Mouse (Mus musculus): ENCODE data around the gene Prpf18. TPM values are rescaled to one million over a fixed set of nuclear protein-coding genes. Genes with fewer than 3 reads are reported as not detected.

The Prpf18 gene
- total and polyA plus RNA-seq, 2 experiments from 2014 or later = 24.3 to 24.5 TPM

GRCm38 (mm10) chr2:4601034-4601890 is 50.7 kb downstream of the Prpf18 start:
- ATAC-seq (ENCODE audit: insufficient read depth, low read depth) (0 out of 2 replicates have a peak, but pooled peaks have one; percentile 25), DNase-seq (ENCODE audit: low spot score) (peak; percentile 80)
- no peaks in the 10 kb centered on the region for H3K27me3 ChIP-seq (ENCODE audit: control insufficient read depth, insufficient read depth, low read length)
- H3K9ac ChIP-seq (replicated peaks; ENCODE audit: low read depth, low read length) = no peak overlapping the region
- H3K4me2 ChIP-seq (ENCODE audit: low read depth, low read length) = no peak overlapping the region
- no peak for TF ChIP-seq EP300 (IDR thresholded peaks at IDR 0.05; ENCODE audit: low read depth)
- TF ChIP-seq CTCF (IDR thresholded peaks at IDR 0.05; ENCODE audit: low read depth) = peak; percentile 80
- H3K4me1 ChIP-seq (ENCODE audit: control insufficient read depth, insufficient read depth) = peaks cover 13% of the 10 kb centered on the region
- H3K36me3 ChIP-seq (replicated peaks; ENCODE audit: control insufficient read depth, insufficient read depth, low read length) = peaks cover 66% of the 10 kb centered on the region
- peak overlapping the region; percentile 22; the same call in 1 of the 2 replicates for H3K27ac ChIP-seq (ENCODE audit: low read depth)
- H3K9me3 ChIP-seq (replicated peaks; ENCODE audit: control insufficient read depth, low read length) = no peaks in the 10 kb centered on the region
- 29% methylated on average over 15 of the region's 15 CpGs for WGBS
- no peak overlapping the region for H3K4me3 ChIP-seq (ENCODE audit: low read depth, low read length)

GRCm38 (mm10) chr2:4596992-4597391 is 54.9 kb downstream of the Prpf18 start:
- Histone ChIP-seq H3K4me2 (ENCODE audit: low read depth, low read length) (no peak overlapping the region), H3K27me3 (ENCODE audit: control insufficient read depth, insufficient read depth, low read length) (no peaks in the 10 kb centered on the region), H3K36me3 (replicated peaks; ENCODE audit: control insufficient read depth, insufficient read depth, low read length) (peaks cover 60% of the 10 kb centered on the region), H3K9me3 (replicated peaks; ENCODE audit: control insufficient read depth, low read length) (no peaks in the 10 kb centered on the region), H3K9ac (replicated peaks; ENCODE audit: low read depth, low read length) (no peak overlapping the region), H3K4me1 (ENCODE audit: control insufficient read depth, insufficient read depth) (peaks cover 34% of the 10 kb centered on the region), H3K4me3 (ENCODE audit: low read depth, low read length) (no peak overlapping the region), H3K27ac (ENCODE audit: low read depth) (no peak overlapping the region)
- no peak for DNase-seq (ENCODE audit: low spot score)
- 87% methylated on average over 7 of the region's 7 CpGs for WGBS
- ATAC-seq (ENCODE audit: insufficient read depth, low read depth) = no peak
- no peak for TF ChIP-seq CTCF (IDR thresholded peaks at IDR 0.05; ENCODE audit: low read depth)
- TF ChIP-seq EP300 (IDR thresholded peaks at IDR 0.05; ENCODE audit: low read depth) = no peak

- 72% methylated on average over 3 of the region's 3 CpGs for WGBS
Measured at GRCm38 (mm10) chr2:4593878-4594387, 58.0 kb downstream of the Prpf18 start.

GRCm38 (mm10) chr2:4593433-4593832 is 58.5 kb downstream of the Prpf18 start:
- Histone ChIP-seq H3K36me3 (replicated peaks; ENCODE audit: control insufficient read depth, insufficient read depth, low read length) (peaks cover 86% of the 10 kb centered on the region), H3K27me3 (ENCODE audit: control insufficient read depth, insufficient read depth, low read length) (no peaks in the 10 kb centered on the region), H3K9ac (replicated peaks; ENCODE audit: low read depth, low read length) (no peak overlapping the region), H3K9me3 (replicated peaks; ENCODE audit: control insufficient read depth, low read length) (no peaks in the 10 kb centered on the region), H3K27ac (ENCODE audit: low read depth) (peak overlapping the region; percentile 46), H3K4me1 (ENCODE audit: control insufficient read depth, insufficient read depth) (peaks cover 23% of the 10 kb centered on the region), H3K4me2 (ENCODE audit: low read depth, low read length) (no peak overlapping the region), H3K4me3 (ENCODE audit: low read depth, low read length) (no peak overlapping the region)
- 25% methylated on average over 9 of the region's 9 CpGs for WGBS
- DNase-seq (ENCODE audit: low spot score) (peak; percentile 70), ATAC-seq (ENCODE audit: insufficient read depth, low read depth) (peak; percentile 82)
- no peak for TF ChIP-seq CTCF (IDR thresholded peaks at IDR 0.05; ENCODE audit: low read depth)
- no peak for TF ChIP-seq EP300 (IDR thresholded peaks at IDR 0.05; ENCODE audit: low read depth)

More at GRCm38 (mm10) chr2:4593878-4594387, 58.0 kb downstream of the Prpf18 start:
- H3K4me1 ChIP-seq (ENCODE audit: control insufficient read depth, insufficient read depth) = peaks cover 23% of the 10 kb centered on the region
- no peaks in the 10 kb centered on the region for H3K9me3 ChIP-seq (replicated peaks; ENCODE audit: control insufficient read depth, low read length)
- no peak for TF ChIP-seq CTCF (IDR thresholded peaks at IDR 0.05; ENCODE audit: low read depth)
- TF ChIP-seq EP300 (IDR thresholded peaks at IDR 0.05; ENCODE audit: low read depth) = no peak
- DNase-seq (ENCODE audit: low spot score) (no peak), ATAC-seq (ENCODE audit: insufficient read depth, low read depth) (no peak; the same call in 1 of the 2 replicates)
- no peak overlapping the region for H3K4me3 ChIP-seq (ENCODE audit: low read depth, low read length)
- H3K4me2 ChIP-seq (ENCODE audit: low read depth, low read length) = no peak overlapping the region
- H3K27ac ChIP-seq (ENCODE audit: low read depth) = peak overlapping the region; percentile 46; the same call in 1 of the 2 replicates
- H3K27me3 ChIP-seq (ENCODE audit: control insufficient read depth, insufficient read depth, low read length) = no peaks in the 10 kb centered on the region
- H3K9ac ChIP-seq (replicated peaks; ENCODE audit: low read depth, low read length) = no peak overlapping the region
- H3K36me3 ChIP-seq (replicated peaks; ENCODE audit: control insufficient read depth, insufficient read depth, low read length) = peaks cover 84% of the 10 kb centered on the region

GRCm38 (mm10) chr2:4592666-4593065 is 59.2 kb downstream of the Prpf18 start:
- H3K9ac ChIP-seq (replicated peaks; ENCODE audit: low read depth, low read length) = no peak overlapping the region
- 64% methylated on average over 7 of the region's 7 CpGs for WGBS
- no peak overlapping the region for H3K4me3 ChIP-seq (ENCODE audit: low read depth, low read length)
- peaks cover 23% of the 10 kb centered on the region for H3K4me1 ChIP-seq (ENCODE audit: control insufficient read depth, insufficient read depth)
- H3K36me3 ChIP-seq (replicated peaks; ENCODE audit: control insufficient read depth, insufficient read depth, low read length) = peaks cover 86% of the 10 kb centered on the region
- peak; percentile 48 for DNase-seq (ENCODE audit: low spot score)
- no peaks in the 10 kb centered on the region for H3K27me3 ChIP-seq (ENCODE audit: control insufficient read depth, insufficient read depth, low read length)
- TF ChIP-seq CTCF (IDR thresholded peaks at IDR 0.05; ENCODE audit: low read depth) (no peak), EP300 (IDR thresholded peaks at IDR 0.05; ENCODE audit: low read depth) (no peak)
- H3K4me2 ChIP-seq (ENCODE audit: low read depth, low read length) = no peak overlapping the region
- no peaks in the 10 kb centered on the region for H3K9me3 ChIP-seq (replicated peaks; ENCODE audit: control insufficient read depth, low read length)
- ATAC-seq (ENCODE audit: insufficient read depth, low read depth) = 0 out of 2 replicates have a peak, but pooled peaks have one; percentile 24
- H3K27ac ChIP-seq (ENCODE audit: low read depth) = peak overlapping the region; percentile 46

Data from heart, postnatal 0 days (tissue).